Mouse (Mus musculus): ENCODE measurements around the gene Kdm5a. TPM values are rescaled to one million over a fixed set of nuclear protein-coding genes. Genes with fewer than 3 reads are reported as not detected.

Gene Kdm5a
- polyA plus RNA-seq, 1 experiment, result 13.0 TPM

- Histone ChIP-seq H3K4me1 (ENCODE audit: control insufficient read depth, insufficient read depth, low read length) (no peaks in the 10 kb centered on the region), H3K27me3 (ENCODE audit: control insufficient read depth, insufficient read depth, low read length) (no peaks in the 10 kb centered on the region), H3K27ac (ENCODE audit: insufficient read depth, low read length) (no peak overlapping the region), H3K4me3 (replicated peaks; ENCODE audit: insufficient read depth, low read depth, low read length) (no peak overlapping the region)
- TF ChIP-seq POLR2A (IDR thresholded peaks at IDR 0.05; ENCODE audit: borderline replicate concordance, insufficient read depth, low read length), result no peak
- no peak for TF ChIP-seq CTCF (IDR thresholded peaks at IDR 0.05; ENCODE audit: borderline replicate concordance, insufficient read depth, low read depth, low read length)
- WGBS, result 92% methylated on average over 2 of the region's 2 CpGs
- no peak for DNase-seq
Measured at GRCm38 (mm10) chr6:120376736-120377135, 12.8 kb downstream of the Kdm5a start.

- TF ChIP-seq POLR2A (IDR thresholded peaks at IDR 0.05; ENCODE audit: borderline replicate concordance, insufficient read depth, low read length) (no peak), CTCF (IDR thresholded peaks at IDR 0.05; ENCODE audit: borderline replicate concordance, insufficient read depth, low read depth, low read length) (no peak)
Measured at GRCm38 (mm10) chr6:120390054-120390453, 26.1 kb downstream of the Kdm5a start.

GRCm38 (mm10) chr6:120392811-120393210, 28.9 kb downstream of the Kdm5a start:
- H3K27me3 ChIP-seq (ENCODE audit: control insufficient read depth, insufficient read depth, low read length), result no peaks in the 10 kb centered on the region
- no peak for DNase-seq
- TF ChIP-seq CTCF (IDR thresholded peaks at IDR 0.05; ENCODE audit: borderline replicate concordance, insufficient read depth, low read depth, low read length), result no peak
- TF ChIP-seq POLR2A (IDR thresholded peaks at IDR 0.05; ENCODE audit: borderline replicate concordance, insufficient read depth, low read length), result no peak
- 91% methylated on average over 2 of the region's 2 CpGs for WGBS
- no peak overlapping the region for H3K27ac ChIP-seq (ENCODE audit: insufficient read depth, low read length)
- H3K4me1 ChIP-seq (ENCODE audit: control insufficient read depth, insufficient read depth, low read length), result no peaks in the 10 kb centered on the region
- H3K4me3 ChIP-seq (replicated peaks; ENCODE audit: insufficient read depth, low read depth, low read length), result no peak overlapping the region

More at GRCm38 (mm10) chr6:120390054-120390453, 26.1 kb downstream of the Kdm5a start:
- Histone ChIP-seq H3K27ac (ENCODE audit: insufficient read depth, low read length) (no peak overlapping the region), H3K27me3 (ENCODE audit: control insufficient read depth, insufficient read depth, low read length) (no peaks in the 10 kb centered on the region), H3K4me1 (ENCODE audit: control insufficient read depth, insufficient read depth, low read length) (no peaks in the 10 kb centered on the region), H3K4me3 (replicated peaks; ENCODE audit: insufficient read depth, low read depth, low read length) (no peak overlapping the region)
- no peak for DNase-seq
- 89% methylated on average over 3 of the region's 3 CpGs for WGBS

GRCm38 (mm10) chr6:120395622-120396345, 31.9 kb downstream of the Kdm5a start:
- no peak for DNase-seq
- 94% methylated on average over 5 of the region's 5 CpGs for WGBS
- Histone ChIP-seq H3K27me3 (ENCODE audit: control insufficient read depth, insufficient read depth, low read length) (no peaks in the 10 kb centered on the region), H3K27ac (ENCODE audit: insufficient read depth, low read length) (no peak overlapping the region), H3K4me3 (replicated peaks; ENCODE audit: insufficient read depth, low read depth, low read length) (no peak overlapping the region), H3K4me1 (ENCODE audit: control insufficient read depth, insufficient read depth, low read length) (no peaks in the 10 kb centered on the region)
- TF ChIP-seq CTCF (IDR thresholded peaks at IDR 0.05; ENCODE audit: borderline replicate concordance, insufficient read depth, low read depth, low read length) (no peak), POLR2A (IDR thresholded peaks at IDR 0.05; ENCODE audit: borderline replicate concordance, insufficient read depth, low read length) (no peak)

GRCm38 (mm10) chr6:120403936-120404335, 40.0 kb downstream of the Kdm5a start:
- no peak for TF ChIP-seq POLR2A (IDR thresholded peaks at IDR 0.05; ENCODE audit: borderline replicate concordance, insufficient read depth, low read length)
- no peak for TF ChIP-seq CTCF (IDR thresholded peaks at IDR 0.05; ENCODE audit: borderline replicate concordance, insufficient read depth, low read depth, low read length)
- Histone ChIP-seq H3K27me3 (ENCODE audit: control insufficient read depth, insufficient read depth, low read length) (no peaks in the 10 kb centered on the region), H3K4me3 (replicated peaks; ENCODE audit: insufficient read depth, low read depth, low read length) (no peak overlapping the region), H3K4me1 (ENCODE audit: control insufficient read depth, insufficient read depth, low read length) (no peaks in the 10 kb centered on the region), H3K27ac (ENCODE audit: insufficient read depth, low read length) (no peak overlapping the region)
- WGBS, result 92% methylated on average over 1 of the region's 1 CpGs
- DNase-seq, result no peak

- no peaks in the 10 kb centered on the region for H3K27me3 ChIP-seq (ENCODE audit: control insufficient read depth, insufficient read depth, low read length)
- DNase-seq, result no peak
- no peaks in the 10 kb centered on the region for H3K4me1 ChIP-seq (ENCODE audit: control insufficient read depth, insufficient read depth, low read length)
- no peak overlapping the region for H3K27ac ChIP-seq (ENCODE audit: insufficient read depth, low read length)
- TF ChIP-seq CTCF (IDR thresholded peaks at IDR 0.05; ENCODE audit: borderline replicate concordance, insufficient read depth, low read depth, low read length) (no peak), POLR2A (IDR thresholded peaks at IDR 0.05; ENCODE audit: borderline replicate concordance, insufficient read depth, low read length) (no peak)
- 91% methylated on average over 3 of the region's 3 CpGs for WGBS
- H3K4me3 ChIP-seq (replicated peaks; ENCODE audit: insufficient read depth, low read depth, low read length), result no peak overlapping the region
Measured at GRCm38 (mm10) chr6:120438161-120438560, 74.2 kb downstream of the Kdm5a start.

- WGBS, result 54% methylated on average over 4 of the region's 4 CpGs
- Histone ChIP-seq H3K27me3 (ENCODE audit: control insufficient read depth, insufficient read depth, low read length) (no peaks in the 10 kb centered on the region), H3K4me3 (replicated peaks; ENCODE audit: insufficient read depth, low read depth, low read length) (no peak overlapping the region), H3K4me1 (ENCODE audit: control insufficient read depth, insufficient read depth, low read length) (no peaks in the 10 kb centered on the region), H3K27ac (ENCODE audit: insufficient read depth, low read length) (no peak overlapping the region)
- TF ChIP-seq POLR2A (IDR thresholded peaks at IDR 0.05; ENCODE audit: borderline replicate concordance, insufficient read depth, low read length) (no peak), CTCF (IDR thresholded peaks at IDR 0.05; ENCODE audit: borderline replicate concordance, insufficient read depth, low read depth, low read length) (no peak)
- no peak for DNase-seq
Measured at GRCm38 (mm10) chr6:120442171-120442749, 78.3 kb downstream of the Kdm5a start.

All from cerebellum, adult 2 months (tissue).